Mouse (Mus musculus): ENCODE measurements around the gene Rnf183.

DNA sequence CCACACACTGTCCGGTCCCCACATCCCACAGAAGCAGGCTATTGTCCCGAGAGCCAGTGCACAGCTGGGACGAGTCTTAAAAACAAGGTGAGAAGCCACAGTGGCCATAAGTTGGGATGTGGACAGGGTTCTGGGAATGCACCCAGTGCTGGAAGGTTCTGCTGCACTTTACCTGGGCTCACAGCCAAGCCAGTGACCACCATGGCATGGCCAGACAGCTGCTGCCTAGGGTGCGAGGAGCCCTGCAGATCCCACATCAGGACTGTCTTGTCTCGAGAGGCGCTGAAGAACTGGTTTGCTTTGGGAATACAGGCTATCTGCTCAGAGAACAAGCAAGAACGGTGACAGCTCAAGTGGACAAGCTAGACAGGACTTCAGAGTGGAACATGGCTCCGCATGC is 25.3 kb upstream of the Rnf183 start:
- no peak for TF ChIP-seq POLR2A (IDR thresholded peaks at IDR 0.05; ENCODE audit: borderline replicate concordance, extremely low read depth, low read depth, low read length)
- TF ChIP-seq CTCF (IDR thresholded peaks at IDR 0.05; ENCODE audit: insufficient read depth, low read length) = no peak

All from lung, adult 2 months (tissue).